Mouse (Mus musculus) gastrocnemius, adult 8-10 months (tissue): ENCODE measurements around the gene Kdr. TPM values are rescaled to one million over a fixed set of nuclear protein-coding genes. Genes with fewer than 3 reads are reported as not detected.
"Not testable (repeated sequence)": the region's sequence is repeated elsewhere in the genome, so short reads cannot be mapped to it uniquely, and the experiment has no call there.

Experiments
- DNase-seq, 2 experiments: peaks; one replicate each; pipeline ENCODE4 v3.0.0; 2022; ENCODE audit warnings: low spot score in 2 of 2
- total RNA-seq, 4 experiments: library from RNA; stranded (reverse); gene quantifications; 2 replicates each; pipeline ENCODE4 v1.2.4; 2022

Kdr gene
- total RNA-seq, 4 experiments from 2014 or later = 11.1 to 14.3 (median 11.5) TPM

DNA sequence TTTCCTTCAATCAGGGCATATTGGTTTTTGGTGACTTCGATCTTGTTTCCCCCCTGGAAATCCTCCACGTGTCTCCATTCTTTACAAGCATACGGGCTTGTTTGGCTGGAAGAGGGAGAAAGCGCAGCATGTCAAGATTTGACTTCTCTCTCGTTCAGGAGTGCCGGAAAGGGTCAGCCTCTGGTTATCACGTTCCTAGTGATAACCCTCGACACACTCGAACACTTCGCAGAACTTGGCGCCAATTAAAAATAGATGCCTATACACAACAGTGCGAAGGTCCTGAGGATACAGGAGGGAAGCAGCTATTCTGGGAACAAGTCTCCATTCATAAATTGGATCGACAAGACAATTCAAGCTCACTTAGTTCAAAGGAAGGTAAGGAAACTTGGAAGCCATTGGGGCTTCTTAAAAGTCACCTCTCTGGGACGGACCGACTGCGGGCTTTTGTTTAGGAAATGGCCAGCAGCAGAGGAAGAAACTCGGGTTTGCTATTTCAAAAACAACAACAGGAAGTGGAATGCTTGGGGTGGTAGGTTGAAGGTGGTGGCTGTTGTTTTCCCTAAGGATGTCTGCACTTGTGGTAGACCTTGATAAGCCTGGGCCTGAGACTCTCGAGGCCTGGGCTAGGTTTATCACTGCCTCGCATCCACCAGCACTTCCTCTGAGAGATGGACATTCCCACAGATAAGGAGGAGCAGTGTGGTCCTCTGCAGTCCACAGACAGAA is 16.4 kb downstream of the Kdr start:
- no peak for DNase-seq

DNA sequence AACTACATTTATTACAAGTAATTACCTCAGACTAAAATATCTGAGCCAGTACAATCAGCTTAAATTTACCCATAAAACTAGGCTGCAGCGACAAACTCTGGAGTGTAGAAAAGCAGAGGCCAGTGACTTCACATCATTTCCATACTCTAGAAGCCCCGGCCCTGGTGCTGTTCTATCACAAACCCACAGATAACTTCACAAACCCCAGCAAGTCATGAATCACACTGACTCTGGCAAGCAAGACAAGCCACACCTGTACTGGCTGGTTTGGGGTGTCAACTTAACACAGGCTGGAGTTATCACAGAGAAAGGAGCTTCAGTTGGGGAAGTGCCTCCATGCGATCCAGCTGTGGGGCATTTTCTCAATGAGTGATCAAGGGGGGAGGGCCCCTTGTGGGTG is 18.4 kb downstream of the Kdr start:
- DNase-seq = no peak

DNA sequence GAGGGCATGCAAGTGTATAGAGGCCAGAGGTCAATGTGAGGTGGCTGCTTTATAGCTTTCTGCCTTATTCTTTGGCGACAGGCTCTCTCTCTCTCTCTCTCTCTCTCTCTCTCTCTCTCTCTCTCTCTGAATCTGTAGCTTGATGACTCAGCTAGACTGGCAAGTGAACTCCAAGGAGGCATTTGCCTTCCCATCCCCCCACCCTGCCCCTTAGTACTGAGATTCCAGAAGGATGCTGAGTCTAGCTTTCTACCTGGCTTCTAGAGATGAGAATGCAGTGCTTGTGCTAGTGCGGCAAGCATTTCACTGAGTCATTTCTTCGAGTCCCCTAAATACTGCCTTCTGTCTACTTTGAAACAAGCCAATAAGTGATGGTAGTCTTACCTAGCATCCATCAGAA is 21.7 kb downstream of the Kdr start:
- no peak for DNase-seq

DNA sequence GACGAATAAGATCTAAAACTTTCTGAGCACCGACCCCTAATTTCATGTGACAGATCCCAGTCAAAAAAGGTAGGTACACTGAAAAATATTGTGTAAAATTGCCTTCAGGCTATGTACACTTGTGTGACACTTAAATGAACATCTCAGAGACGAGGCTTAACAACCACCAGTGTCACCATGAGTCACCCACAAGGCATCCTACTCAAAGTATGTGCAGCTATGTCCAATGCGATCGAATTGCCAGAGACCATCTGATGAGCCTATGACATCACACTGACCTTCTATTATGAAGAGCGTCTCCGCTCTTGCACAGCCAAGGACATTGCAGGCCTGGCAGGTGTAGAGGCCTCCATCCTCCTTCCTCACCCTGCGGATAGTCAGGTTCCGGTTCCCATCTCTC is 22.4 kb downstream of the Kdr start:
- no peak for DNase-seq

DNA sequence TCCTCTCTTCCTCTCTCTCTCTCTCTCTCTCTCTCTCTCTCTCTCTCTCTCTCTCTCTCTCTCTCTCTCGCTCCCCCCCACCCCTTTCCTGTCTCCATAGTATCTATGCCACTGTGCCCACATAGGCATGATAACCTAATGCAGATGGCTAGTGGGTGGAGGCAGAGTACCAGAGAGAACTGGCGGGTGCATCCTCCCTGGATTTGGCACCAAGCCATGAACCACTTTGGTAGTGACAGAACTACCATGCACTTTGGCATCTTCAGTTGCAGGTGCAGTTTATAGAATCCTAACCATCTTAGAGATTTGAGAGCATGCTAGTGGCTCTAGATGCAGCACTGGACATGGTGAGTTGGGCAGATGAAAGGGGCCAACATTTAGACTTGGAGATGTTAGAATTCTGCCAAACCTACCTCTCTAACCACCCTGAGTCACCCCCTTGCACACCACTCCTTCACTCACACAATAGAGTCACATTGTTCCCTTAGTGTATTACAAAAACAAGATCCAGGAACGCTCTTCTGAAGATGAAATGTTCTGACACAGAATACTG is 23.4 kb downstream of the Kdr start:
- DNase-seq = no peak

DNA sequence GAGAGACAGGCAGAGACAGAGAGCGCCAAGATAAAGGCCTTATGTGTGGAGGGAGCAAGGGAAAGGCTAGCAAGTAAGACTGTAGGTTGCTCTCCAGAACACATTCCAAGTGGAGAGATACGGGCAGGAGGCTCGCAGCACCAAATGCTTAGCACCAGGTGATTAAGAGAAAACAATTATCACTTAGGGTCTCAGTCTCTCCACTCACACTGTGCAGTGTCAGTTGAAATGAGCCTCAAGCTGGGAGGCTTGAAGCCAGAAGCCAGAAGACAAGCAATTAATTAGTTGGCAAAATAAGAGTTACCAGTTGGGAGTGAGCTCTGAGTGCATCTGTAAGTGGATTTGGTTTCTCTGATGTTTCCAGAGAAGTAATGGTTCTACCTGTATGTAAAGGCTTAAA is 24.0 kb downstream of the Kdr start:
- DNase-seq = no peak

DNA sequence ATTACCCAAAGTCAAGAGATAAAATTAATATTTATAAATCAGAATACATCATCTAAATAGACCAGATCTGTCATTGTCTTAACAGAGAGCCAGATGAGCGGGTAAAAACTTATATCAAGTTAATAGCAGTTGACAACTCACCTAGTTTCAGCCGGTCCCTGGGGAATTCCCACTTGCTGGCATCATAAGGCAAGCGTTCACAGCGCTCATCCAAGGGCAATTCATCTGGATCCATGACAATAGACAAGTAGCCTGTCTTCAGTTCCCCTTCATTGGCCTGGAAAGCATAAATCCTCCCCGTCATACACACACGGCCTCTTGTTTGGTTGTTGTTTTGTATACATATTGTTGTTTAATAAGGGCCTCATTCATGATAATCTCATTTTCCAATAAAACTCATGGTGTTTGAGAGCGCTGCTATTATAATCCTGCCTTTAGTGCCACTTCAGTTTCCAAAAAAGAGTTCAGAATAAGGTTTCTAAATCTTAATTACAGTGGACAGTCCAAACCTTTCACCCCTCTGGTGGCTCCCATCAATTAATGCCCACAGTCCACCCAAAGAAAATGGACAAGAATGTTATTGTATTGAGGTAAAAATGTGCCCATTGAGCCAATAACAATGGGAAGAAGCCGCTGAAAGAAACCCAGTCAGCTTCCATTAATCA is 26.0 kb downstream of the Kdr start:
- DNase-seq = no peak

DNA sequence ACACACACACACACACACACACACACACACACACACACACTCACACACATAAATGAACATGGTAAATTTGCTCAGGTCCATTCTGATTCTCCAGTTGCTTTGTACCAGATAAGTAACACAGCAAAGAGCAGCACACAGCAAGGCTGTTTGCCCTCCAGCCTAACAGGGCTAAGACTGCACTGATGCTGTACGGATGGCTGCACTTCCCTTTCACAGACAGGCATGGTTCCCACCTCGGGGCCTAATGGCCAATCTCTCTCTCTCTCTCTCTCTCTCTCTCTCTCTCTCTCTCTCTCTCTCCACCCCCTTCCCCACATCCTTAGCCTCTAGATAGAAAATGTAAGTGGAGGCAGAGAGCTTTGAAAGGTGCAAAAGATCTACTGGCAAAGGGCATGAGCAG is 27.4 kb downstream of the Kdr start:
- DNase-seq = no peak

DNA sequence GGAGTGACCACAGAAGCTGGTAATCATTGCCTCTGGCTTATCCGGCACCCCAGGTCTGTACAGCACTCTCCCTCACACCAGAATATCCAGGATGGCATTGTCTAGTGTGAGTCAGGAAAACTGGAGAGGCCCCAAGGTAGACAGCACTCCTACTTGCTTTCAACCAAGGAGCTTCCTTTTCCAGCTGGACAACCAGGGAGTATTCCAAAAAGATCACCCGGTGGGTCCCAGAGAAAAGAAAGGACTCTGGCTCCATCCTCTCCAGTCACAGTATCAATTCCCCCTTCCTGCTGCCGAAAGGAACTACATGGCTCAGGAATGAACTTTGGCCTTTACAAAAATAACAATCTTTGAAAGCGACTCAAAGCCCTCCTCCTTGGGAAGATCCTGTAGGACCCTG is 32.9 kb downstream of the Kdr start:
- no peak for DNase-seq

DNA sequence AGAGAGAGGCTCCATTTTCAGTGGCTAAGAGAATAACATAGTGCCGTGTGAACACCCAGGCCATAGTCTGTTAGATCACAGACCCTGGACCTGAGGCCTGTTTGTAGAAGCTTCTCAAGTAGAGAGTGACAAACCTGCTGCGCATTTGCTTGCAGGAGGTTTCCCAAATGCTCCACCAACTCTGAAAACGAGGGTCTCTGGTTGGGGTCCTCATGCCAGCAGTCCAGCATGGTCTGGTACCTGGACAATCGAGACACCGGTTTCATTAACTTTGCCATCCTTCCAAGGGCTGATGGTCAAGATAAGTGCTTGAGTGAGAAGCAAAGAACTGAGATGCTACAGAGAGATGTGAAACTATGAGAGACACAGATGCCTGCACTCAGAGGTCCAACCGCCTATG is 35.0 kb downstream of the Kdr start:
- DNase-seq = no peak

DNA sequence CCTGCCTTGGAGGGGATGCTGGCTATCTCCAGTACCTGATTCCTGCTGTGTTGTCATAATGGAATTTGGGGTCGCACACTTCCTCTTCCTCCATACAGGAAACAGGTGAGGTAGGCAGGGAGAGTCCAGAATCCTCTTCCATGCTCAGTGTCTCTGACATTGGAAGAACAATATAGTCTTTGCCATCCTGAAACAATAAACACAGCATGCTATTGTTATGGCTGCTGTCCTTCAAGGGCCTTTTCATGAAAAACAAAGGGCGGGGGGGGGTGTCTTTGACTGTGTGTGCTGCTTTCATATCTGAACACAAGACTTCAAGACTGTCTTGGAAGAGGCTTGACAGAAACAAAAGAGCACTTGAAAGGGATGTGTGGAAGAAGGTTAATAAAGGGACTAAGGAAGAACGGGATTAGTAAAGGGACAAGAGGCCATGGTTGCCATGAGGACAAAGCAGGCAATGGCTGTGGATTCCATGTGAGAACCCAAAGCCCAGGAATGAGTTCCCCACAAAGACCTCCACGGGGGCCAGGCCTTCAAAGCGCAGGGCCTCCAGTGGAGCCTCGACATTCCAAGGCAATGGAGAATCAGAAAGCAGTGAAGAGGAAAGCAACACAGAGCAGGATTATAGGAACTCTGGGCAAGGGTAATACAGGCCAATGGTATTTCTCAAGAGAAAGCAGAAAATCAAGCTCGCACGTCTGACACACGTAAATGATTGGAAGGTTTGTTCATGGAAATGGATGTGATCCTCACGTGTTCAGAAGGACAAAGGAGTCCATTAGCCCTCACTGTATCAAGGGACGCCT is 36.3 kb downstream of the Kdr start:
- no peak for DNase-seq

DNA sequence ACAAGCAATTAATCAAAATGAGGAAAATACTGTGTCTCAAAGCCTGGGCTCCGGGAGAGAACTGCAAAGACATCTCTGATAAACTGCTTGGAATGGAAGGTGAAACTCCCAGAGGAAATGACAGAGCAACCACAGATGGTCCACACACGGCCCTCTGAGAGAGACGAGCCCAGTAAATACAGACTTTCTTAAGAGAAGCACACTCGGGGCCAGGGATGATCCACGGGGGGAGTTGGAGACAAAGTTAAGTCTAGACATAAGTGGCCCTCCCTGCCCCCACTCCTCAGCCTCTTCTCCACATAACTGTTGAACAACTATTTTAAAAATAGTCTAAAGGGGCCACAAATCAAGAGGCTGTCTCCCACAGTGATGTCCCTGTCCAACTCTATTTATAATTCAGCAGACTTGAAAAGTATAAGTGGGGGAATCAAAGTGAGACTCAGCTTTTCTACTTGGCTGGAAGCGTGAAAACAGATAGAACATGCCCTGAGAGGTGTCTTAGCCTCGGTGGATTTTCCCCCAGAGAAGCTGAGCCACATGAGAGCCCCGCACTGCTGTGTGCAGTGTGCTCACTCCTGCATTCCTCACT is 39.0 kb downstream of the Kdr start:
- no peak for DNase-seq

DNA sequence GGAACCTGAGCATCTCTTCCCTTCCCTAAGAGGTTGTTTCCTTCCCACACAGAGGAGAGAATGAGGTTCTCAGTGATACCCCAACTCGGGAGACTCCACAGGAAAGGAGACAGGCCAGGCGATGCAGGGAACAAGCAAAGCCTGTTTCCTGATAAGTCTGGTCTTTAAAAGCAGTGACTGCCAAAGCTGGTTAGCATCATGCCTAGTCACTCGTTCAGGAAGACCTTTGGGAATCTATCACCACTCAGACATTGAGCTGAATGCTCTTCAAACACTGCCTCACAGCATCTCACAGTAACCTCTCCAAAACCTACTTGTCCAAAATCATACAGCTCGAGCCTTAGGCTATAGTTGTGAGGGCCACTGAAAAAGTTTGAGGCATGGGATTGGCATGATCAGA is 40.2 kb downstream of the Kdr start:
- DNase-seq = no peak

DNA sequence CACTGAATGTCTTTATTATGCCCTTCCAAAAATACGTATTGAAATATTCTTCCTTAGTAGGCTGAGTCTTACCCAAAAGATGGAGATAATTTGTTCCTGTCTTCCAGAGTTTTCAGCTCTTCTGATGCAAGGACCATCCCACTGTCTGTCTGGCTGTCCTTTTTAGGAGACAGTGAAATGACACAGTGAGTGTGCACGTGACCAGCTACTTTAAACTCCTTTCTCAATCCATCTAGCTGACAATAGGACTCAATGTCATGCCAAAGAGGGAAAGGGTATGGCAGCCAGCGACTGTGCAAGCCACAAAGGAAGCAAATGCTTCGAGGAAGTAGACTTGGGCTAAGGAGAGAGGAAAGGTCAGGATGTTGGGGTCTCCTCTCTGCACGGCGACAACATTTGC is 42.0 kb downstream of the Kdr start:
- no peak for DNase-seq

DNA sequence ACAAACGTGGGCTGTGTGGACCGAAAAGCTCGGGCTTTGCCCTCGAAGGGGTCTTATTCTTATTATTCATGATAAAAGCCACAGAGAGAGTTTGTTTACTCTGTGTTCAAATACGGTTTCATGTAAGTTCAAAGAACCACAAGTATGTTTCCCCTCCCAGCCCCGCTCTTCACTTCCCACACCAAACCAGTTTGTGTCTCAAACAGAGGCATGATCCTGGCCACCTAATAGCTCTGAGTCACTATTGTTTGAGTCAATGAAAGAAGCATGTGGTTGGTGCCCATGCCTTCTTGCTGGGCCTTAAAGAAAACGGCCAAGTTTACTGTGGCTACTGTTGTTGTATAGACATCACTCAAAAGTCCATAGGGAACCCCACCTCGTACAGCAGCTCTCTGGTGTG is 43.0 kb downstream of the Kdr start:
- no peak for DNase-seq

DNA sequence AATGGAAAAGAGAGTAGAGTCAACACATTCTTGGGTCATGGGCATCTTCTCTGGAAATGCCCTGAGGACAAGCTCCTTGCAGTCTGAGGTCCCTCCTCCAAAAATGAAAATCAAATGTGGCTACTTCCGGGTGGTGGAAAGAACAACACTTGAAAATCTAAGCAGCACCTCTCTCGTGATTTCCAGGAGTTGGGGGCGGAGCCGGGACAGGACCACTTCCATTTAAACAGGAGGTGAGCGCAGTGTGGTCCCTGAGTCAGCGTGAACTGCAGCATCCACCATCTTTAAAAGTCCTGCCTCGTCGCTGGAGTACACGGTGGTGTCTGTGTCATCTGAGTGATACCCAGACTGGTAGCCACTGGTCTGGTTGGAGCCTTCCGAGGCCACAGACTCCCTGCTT is 44.1 kb downstream of the Kdr start:
- DNase-seq = no peak

DNA sequence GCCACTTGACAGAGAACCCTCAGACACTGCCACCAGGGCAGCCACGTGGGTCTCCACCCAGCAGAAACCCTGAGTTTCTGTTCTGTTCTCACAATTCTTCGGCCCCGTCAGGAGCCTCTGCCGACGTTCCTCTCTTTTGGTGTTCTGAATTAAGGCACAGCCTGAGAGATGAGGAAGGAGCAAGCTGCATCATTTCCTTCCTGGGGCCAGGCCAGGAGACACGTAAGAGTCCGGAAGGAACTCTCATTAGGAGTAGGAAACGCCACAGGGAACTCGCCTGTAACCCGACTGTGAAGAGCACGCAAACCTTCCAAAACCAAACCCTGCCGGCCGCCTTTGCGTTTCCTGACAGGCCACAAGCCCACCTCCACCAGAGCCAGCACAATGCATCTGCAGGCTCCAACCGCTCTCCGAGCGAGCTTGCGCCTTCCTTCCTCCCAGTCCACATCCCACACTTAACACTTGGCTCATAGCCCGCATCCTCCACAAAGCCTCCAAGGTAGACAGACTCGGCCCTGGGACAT is 44.7 kb downstream of the Kdr start:
- peak; percentile 52 to 54 for DNase-seq

DNA sequence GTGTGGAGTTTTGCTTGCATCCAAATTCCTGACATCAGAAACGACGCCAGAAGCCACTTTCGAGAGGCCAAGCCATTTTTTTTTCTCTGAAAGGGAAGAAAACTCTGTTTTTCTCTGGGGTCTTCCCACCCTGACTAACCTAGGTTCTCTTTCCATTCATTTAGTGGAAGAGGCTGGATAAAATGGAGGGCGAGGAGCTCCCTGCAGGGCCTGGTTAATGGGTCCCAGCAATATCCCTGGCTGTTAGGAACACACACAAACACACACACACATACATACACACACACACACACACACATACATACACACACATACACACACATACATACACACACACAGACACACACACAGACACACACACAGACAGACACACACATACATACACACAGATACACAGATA is 46.8 kb downstream of the Kdr start:
- not testable (repeated sequence) for DNase-seq

DNA sequence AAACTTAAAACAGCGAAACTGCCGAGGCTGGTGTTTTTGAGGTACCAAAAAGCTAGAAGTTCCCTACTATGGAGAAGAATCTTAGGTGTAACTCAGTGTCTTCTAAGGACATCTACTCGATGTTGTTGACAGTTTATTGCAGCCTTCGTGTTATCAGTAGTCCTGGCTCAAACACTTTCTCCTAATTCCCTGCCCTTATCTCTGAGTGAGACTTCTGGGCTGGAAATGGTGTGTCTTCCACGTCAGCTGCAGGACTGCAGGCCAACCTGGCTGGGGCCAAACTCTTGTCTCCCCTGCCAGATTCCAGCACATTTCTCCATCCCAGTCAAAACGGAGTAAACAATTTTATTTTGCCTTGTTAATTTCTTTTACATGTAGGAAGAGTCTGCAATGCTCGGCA is 48.3 kb downstream of the Kdr start:
- DNase-seq = no peak

DNA sequence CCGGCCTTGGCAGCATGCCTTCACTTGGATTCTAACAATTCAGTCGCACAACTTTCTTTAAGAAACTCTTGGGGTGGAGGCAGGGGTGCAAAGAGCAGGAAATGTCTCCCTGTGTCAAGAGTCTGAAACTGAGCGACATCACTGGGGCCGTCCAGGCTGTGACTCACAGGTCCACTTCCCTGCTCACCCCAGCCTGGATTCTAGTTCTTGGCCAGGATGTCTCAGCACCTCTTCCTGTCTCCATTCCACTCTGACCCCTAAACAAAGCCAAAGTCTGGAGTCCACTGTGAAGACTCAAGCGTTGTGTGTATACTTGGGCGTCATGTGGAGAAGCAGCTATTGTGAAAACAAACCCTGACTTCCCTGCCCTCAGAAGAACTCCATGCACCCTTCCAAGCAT is 55.6 kb downstream of the Kdr start:
- DNase-seq = no peak

DNA sequence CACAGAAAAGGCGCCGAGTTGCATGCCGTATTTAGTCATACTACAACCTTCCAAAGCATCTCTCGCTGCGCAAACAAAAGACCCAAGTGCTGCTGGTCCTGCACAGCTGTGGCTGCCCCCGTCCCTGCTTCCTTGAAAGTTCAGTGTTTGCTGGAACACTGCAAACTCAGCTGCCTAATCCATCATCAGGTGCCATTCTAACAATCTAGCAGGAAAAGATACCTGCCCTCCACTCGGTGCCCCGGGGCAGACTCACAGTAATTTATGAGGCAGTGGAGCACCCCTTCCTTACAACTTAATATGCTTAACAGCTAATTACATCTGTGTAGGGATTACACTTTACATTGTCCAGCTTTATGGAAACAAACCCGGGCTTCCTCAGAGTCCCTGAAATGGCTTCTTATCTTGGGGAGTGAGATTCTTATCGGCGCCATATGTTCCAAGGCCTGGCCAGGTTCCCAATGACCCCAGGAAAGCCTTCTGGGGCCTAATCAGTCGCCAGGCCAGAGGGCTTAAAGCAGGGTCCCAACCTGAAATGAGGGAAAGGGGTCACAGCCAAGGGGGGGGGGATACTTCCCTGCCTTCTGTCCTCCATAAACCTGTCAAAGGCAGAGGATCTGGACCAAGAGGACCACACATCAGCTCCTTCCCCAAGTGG is 56.4 kb downstream of the Kdr start:
- no peak for DNase-seq
